Mouse (Mus musculus) MN1 (cell line): Measurements from ENCODE around the gene Rbm17.
"Not testable (repeated sequence)": the region's sequence is repeated elsewhere in the genome, so short reads cannot be mapped to it uniquely, and the experiment has no call there.

Experiments
- DNase-seq: peaks from one replicate; pipeline ENCODE4 v3.0.0-alpha.2; 2016; ENCODE audit warnings: low spot score

Gene Rbm17

GRCm38 (mm10) chr2:11544342-11544741 is 59.6 kb downstream of the Rbm17 start:
- no peak for DNase-seq

GRCm38 (mm10) chr2:11543158-11543557 is 60.8 kb downstream of the Rbm17 start:
- no peak for DNase-seq

GRCm38 (mm10) chr2:11542640-11543039 is 61.3 kb downstream of the Rbm17 start:
- DNase-seq, result peak; percentile 25

GRCm38 (mm10) chr2:11542121-11542520 is 61.8 kb downstream of the Rbm17 start:
- no peak for DNase-seq

- not testable (repeated sequence) for DNase-seq
These were observed 62.4 kb downstream of the Rbm17 start for GRCm38 (mm10) chr2:11541528-11541927.

GRCm38 (mm10) chr2:11535966-11536365 is 68.0 kb downstream of the Rbm17 start:
- no peak for DNase-seq
